Mouse (Mus musculus): ENCODE measurements around the gene Srp72. TPM values are rescaled to one million over a fixed set of nuclear protein-coding genes. Genes with fewer than 3 reads are reported as not detected.

The Srp72 gene
- 89.3 and 89.4 TPM in 2 replicates for polyA plus RNA-seq (2015; fragmentation: Nextera tagmentation; extraction: Ambion mirVana)

DNA sequence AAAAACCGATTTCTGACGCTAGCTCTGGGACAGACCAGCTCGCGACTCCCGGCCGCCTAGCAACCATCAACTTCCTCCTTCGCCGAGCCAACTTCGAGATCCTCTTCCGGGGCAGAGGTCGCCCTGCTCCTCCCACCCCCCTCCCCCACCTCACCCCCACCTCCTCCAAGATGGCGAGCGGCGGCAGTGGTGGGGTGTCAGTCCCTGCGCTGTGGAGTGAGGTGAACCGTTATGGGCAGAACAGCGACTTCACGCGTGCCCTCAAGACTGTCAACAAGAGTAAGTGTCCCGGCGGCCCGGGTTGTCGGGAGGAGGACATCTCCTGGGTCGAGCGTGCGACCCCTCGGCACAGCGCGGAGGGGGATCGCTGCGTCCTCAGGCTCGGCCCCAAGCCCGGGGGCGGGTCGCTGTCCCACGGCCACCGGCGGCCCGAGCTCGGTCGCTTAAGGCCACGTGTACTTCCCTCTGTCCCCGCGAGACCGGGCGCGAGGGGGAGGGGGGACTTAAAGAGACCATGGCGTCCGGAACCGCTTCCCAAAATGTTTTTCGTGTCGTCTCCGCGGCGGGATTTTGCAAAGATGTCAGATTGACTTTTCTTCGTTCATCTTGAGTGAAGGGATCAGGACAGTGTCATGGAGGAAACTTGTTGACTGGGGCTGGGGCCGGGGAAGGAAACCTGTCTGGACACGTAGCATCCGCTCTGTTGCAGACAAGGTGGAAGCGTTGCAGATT lies at the start of gene Srp72:
Gene Srp72, plus strand, starts transcription at position 130 of the 732 bp plus-strand sequence.
- ATAC-seq (ENCODE audit: insufficient read depth, low FRiP score), result peak; percentile 94
- Histone ChIP-seq H3K4me1 (ENCODE audit: control insufficient read depth, insufficient read depth, low read length) (peaks cover 8% of the 10 kb centered on the region), H3K36me3 (ENCODE audit: control insufficient read depth, insufficient read depth, low read length) (peaks cover 9% of the 10 kb centered on the region; the same call in 1 of the 2 replicates), H3K27ac (ENCODE audit: low read length) (peak within 1 kb of the TSS; percentile 85), H3K4me3 (replicated peaks; ENCODE audit: low read length) (peak within 1 kb of the TSS; percentile 81), H3K9me3 (replicated peaks; ENCODE audit: control insufficient read depth, low read length) (no peaks in the 10 kb centered on the region), H3K27me3 (ENCODE audit: control insufficient read depth, insufficient read depth, low read length) (no peaks in the 10 kb centered on the region), H3K4me2 (ENCODE audit: low read depth, low read length) (peak within 1 kb of the TSS; percentile 95), H3K9ac (ENCODE audit: low read length) (peak within 1 kb of the TSS; percentile 88)
- under 1% methylated on average over 60 of the region's 60 CpGs for WGBS

DNA sequence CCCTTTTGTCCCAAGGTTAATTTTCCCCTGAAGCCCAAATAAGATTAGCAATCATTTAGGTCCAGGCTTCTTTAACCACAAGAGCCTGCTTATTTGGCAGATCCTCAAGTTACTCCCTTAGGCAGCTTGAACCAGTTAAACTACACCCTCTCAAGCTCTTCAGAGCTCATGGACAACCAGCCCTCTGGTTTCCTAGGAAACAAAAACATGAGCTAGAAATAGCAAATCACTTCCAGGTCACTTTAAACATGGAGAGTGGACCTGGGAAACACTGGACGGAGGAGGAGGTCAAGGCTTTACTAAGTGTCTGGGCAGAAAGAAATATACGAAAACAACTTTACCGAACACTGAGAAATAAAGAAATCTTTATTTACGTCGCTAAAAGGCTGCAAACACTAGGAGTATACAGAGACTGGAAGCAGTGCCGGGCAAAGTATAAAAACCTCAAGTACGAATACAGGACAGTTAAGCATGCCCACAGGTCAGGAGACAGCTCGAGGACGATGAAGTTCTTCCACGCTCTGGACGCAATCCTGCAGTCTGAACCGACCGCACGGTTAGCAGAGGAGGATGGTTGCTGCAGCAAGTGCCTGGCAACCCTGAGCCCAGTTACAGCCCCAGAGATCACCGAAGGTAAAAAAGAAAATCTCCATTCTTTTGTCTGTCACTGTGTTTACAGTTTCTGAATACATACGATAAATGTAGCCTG lies 46.2 kb upstream of the Srp72 start:
- no peak overlapping the region for H3K4me3 ChIP-seq (replicated peaks; ENCODE audit: low read length)
- no peak overlapping the region for H3K9ac ChIP-seq (ENCODE audit: low read length)
- 74% methylated on average over 16 of the region's 16 CpGs for WGBS
- 0 out of 2 replicates have a peak, but pooled peaks cover 8% of the 10 kb centered on the region for H3K9me3 ChIP-seq (replicated peaks; ENCODE audit: control insufficient read depth, low read length)
- H3K36me3 ChIP-seq (ENCODE audit: control insufficient read depth, insufficient read depth, low read length), result peaks cover 12% of the 10 kb centered on the region
- no peaks in the 10 kb centered on the region for H3K4me1 ChIP-seq (ENCODE audit: control insufficient read depth, insufficient read depth, low read length)
- H3K27ac ChIP-seq (ENCODE audit: low read length), result no peak overlapping the region
- 0 out of 2 replicates have a peak overlapping the region, but pooled peaks have one; percentile 2 for H3K4me2 ChIP-seq (ENCODE audit: low read depth, low read length)
- ATAC-seq (ENCODE audit: insufficient read depth, low FRiP score), result peak; percentile 25; the same call in 1 of the 2 replicates
- no peaks in the 10 kb centered on the region for H3K27me3 ChIP-seq (ENCODE audit: control insufficient read depth, insufficient read depth, low read length)

DNA sequence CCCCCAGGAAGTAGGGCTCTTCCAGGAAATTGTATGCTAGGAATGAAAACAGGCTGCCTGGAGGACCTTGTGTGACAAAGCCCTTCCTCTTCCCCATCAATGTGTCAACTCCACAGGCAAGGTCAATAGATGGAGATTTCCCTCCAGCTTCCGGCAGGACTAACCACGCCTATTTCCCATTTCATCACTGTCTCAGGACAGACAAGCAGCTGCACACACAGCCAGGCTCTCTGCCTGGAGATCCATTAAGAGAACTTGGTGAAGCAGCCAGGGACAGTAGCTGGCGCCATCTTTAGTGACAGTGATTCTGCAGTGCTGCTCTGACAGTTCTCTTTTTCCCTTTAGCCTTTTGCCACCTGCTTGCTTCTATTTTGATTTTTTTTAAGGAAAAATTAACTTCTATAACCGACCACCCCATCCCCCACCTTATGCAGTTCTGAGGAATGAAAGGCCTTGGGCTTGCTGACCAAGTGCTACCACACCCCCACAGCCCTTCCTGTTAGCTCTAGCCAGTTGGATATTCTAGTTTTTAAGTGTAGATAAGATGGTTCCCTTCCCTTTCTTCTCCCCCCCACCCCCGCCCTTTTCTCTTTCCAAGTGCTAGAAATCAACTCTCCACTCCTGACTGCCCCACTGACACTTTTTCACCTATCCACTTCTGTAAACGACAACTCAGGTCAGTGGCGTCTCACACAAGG lies 45.2 kb upstream of the Srp72 start:
- ATAC-seq (ENCODE audit: insufficient read depth, low FRiP score), result no peak
- 58% methylated on average over 7 of the region's 7 CpGs for WGBS
- H3K27me3 ChIP-seq (ENCODE audit: control insufficient read depth, insufficient read depth, low read length), result no peaks in the 10 kb centered on the region
- peaks cover 12% of the 10 kb centered on the region for H3K36me3 ChIP-seq (ENCODE audit: control insufficient read depth, insufficient read depth, low read length)
- peak overlapping the region; percentile 0; the same call in 1 of the 2 replicates for H3K27ac ChIP-seq (ENCODE audit: low read length)
- 0 out of 2 replicates have a peak, but pooled peaks cover 8% of the 10 kb centered on the region for H3K9me3 ChIP-seq (replicated peaks; ENCODE audit: control insufficient read depth, low read length)
- no peak overlapping the region for H3K9ac ChIP-seq (ENCODE audit: low read length)
- H3K4me2 ChIP-seq (ENCODE audit: low read depth, low read length), result no peak overlapping the region
- no peak overlapping the region for H3K4me3 ChIP-seq (replicated peaks; ENCODE audit: low read length)
- H3K4me1 ChIP-seq (ENCODE audit: control insufficient read depth, insufficient read depth, low read length), result no peaks in the 10 kb centered on the region

DNA sequence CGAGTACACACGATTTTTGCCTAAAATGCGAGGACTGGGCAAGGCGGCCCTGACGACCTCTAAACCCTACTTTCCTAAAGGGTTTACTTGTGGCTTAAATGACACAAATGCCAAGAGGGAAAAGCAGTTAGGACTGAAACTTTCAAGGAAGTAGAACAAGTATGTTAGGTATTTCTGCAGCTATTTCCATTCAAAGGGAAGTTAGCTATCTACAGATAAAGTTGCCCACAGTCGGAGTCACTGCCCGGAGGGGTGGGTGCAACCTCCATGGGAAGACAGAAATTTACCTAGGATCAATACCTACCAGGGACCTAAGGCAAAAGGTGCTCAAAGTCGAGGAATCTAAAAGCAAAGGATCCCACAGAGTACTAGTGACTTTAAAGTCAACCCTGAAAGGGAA lies 34.8 kb upstream of the Srp72 start:
- peaks cover 3% of the 10 kb centered on the region; the same call in 1 of the 2 replicates for H3K36me3 ChIP-seq (ENCODE audit: control insufficient read depth, insufficient read depth, low read length)
- H3K9ac ChIP-seq (ENCODE audit: low read length), result no peak overlapping the region
- H3K4me2 ChIP-seq (ENCODE audit: low read depth, low read length), result no peak overlapping the region
- H3K27ac ChIP-seq (ENCODE audit: low read length), result no peak overlapping the region
- ATAC-seq (ENCODE audit: insufficient read depth, low FRiP score), result no peak
- peaks cover 4% of the 10 kb centered on the region; the same call in 1 of the 2 replicates for H3K4me1 ChIP-seq (ENCODE audit: control insufficient read depth, insufficient read depth, low read length)
- H3K4me3 ChIP-seq (replicated peaks; ENCODE audit: low read length), result no peak overlapping the region
- no peaks in the 10 kb centered on the region for H3K9me3 ChIP-seq (replicated peaks; ENCODE audit: control insufficient read depth, low read length)
- no peaks in the 10 kb centered on the region for H3K27me3 ChIP-seq (ENCODE audit: control insufficient read depth, insufficient read depth, low read length)
- 85% methylated on average over 8 of the region's 8 CpGs for WGBS

DNA sequence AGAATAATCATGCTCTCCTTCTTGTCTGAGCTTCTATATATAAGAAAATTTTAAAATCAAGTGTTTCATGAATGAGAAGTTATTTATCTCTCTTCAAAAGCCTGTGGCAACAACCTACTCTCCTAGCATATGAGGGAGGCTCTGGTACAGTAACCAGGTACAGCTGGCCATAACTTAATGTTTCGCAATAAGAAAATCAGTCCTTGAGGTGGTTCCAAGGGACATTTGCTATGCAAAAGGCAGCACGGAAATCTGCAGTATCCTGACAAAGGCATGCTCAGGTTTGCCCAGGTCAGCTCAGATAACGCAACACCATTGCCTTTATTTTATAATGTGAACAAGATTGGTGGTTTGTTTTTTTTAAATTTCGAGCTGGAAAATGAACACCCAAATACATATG lies 32.5 kb upstream of the Srp72 start:
- H3K4me2 ChIP-seq (ENCODE audit: low read depth, low read length), result no peak overlapping the region
- H3K9ac ChIP-seq (ENCODE audit: low read length), result no peak overlapping the region
- no peaks in the 10 kb centered on the region for H3K9me3 ChIP-seq (replicated peaks; ENCODE audit: control insufficient read depth, low read length)
- ATAC-seq (ENCODE audit: insufficient read depth, low FRiP score), result no peak
- H3K27ac ChIP-seq (ENCODE audit: low read length), result no peak overlapping the region
- 68% methylated on average over 4 of the region's 4 CpGs for WGBS
- H3K27me3 ChIP-seq (ENCODE audit: control insufficient read depth, insufficient read depth, low read length), result no peaks in the 10 kb centered on the region
- no peak overlapping the region for H3K4me3 ChIP-seq (replicated peaks; ENCODE audit: low read length)
- H3K4me1 ChIP-seq (ENCODE audit: control insufficient read depth, insufficient read depth, low read length), result peaks cover 4% of the 10 kb centered on the region; the same call in 1 of the 2 replicates
- H3K36me3 ChIP-seq (ENCODE audit: control insufficient read depth, insufficient read depth, low read length), result peaks cover 3% of the 10 kb centered on the region; the same call in 1 of the 2 replicates

DNA sequence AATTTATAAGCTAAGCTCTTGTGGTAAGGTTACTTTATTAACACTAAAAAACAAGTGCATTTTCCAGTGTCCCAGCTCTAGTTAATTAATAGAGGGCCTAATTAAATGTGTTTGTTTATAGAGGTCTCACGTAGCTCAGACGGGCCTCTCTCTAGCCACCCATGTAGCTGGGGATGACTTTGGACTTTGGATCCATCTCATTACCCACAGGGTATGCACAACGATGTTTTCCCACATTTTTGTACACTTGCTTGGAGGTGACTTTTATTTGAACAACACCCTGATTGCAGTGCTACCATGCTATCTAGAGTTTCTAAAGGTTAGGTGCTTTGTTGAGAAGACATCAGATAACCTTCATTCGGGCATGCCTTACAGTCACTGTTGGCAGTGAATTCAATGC lies 32.0 kb upstream of the Srp72 start:
- H3K4me2 ChIP-seq (ENCODE audit: low read depth, low read length), result no peak overlapping the region
- WGBS, result 72% methylated on average over 4 of the region's 4 CpGs
- no peak overlapping the region for H3K4me3 ChIP-seq (replicated peaks; ENCODE audit: low read length)
- H3K36me3 ChIP-seq (ENCODE audit: control insufficient read depth, insufficient read depth, low read length), result peaks cover 3% of the 10 kb centered on the region; the same call in 1 of the 2 replicates
- ATAC-seq (ENCODE audit: insufficient read depth, low FRiP score), result peak; percentile 66; the same call in 1 of the 2 replicates
- H3K9me3 ChIP-seq (replicated peaks; ENCODE audit: control insufficient read depth, low read length), result no peaks in the 10 kb centered on the region
- H3K27me3 ChIP-seq (ENCODE audit: control insufficient read depth, insufficient read depth, low read length), result no peaks in the 10 kb centered on the region
- H3K9ac ChIP-seq (ENCODE audit: low read length), result no peak overlapping the region
- no peak overlapping the region for H3K27ac ChIP-seq (ENCODE audit: low read length)
- peaks cover 4% of the 10 kb centered on the region; the same call in 1 of the 2 replicates for H3K4me1 ChIP-seq (ENCODE audit: control insufficient read depth, insufficient read depth, low read length)

DNA sequence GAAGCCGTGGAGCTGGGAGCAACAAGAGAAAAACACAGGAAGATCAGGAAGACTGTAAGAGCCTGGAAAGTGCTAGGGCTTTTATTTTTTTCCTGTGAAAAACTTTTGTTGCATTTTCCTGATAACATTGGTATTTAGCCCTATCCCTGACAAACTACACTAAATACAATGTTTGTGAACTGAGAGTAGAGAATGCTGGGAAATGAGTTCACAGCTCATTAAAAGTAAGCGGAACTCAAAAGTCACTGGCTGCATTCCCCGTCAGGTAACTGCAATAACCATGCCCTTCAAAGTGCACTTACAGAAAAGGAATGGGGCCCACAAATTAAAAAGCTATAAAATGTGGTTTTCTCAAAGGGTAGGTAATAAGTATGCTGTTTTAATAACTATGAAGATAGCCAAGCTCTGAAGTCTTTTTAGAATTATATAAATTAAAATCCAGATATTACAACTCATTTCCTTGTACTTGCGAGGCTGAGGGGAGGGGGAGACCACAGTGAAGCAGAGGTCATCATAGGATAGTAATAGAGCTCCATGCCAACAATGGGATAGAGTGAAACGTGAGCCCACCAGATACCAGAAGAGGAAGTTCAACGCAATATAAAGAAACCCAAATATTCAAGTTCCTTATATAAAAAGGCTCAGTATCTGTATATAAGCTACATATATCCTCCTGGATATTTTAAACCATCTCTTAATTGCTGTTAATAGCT lies 29.4 kb upstream of the Srp72 start:
- Histone ChIP-seq H3K36me3 (ENCODE audit: control insufficient read depth, insufficient read depth, low read length) (peaks cover 3% of the 10 kb centered on the region; the same call in 1 of the 2 replicates), H3K9me3 (replicated peaks; ENCODE audit: control insufficient read depth, low read length) (no peaks in the 10 kb centered on the region), H3K9ac (ENCODE audit: low read length) (no peak overlapping the region), H3K4me1 (ENCODE audit: control insufficient read depth, insufficient read depth, low read length) (peaks cover 16% of the 10 kb centered on the region), H3K4me2 (ENCODE audit: low read depth, low read length) (no peak overlapping the region), H3K27me3 (ENCODE audit: control insufficient read depth, insufficient read depth, low read length) (no peaks in the 10 kb centered on the region), H3K4me3 (replicated peaks; ENCODE audit: low read length) (no peak overlapping the region), H3K27ac (ENCODE audit: low read length) (no peak overlapping the region)
- WGBS, result 64% methylated on average over 6 of the region's 6 CpGs
- ATAC-seq (ENCODE audit: insufficient read depth, low FRiP score), result no peak

DNA sequence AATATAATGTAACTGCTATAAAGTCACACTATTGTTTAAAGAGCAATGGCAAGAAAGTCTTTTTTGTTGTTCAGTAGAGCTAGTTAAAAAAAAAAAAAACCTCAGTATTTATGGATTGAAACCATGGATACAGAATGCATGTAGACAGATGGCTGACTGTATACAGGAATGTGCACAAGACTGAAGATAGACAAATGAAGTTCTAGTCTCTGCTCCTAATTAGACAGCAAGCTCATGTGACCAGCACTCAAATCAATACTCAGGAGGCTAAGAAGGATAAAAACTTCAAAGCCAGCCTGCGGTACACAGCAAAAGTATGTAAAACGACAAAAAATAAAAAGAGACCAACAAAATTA lies 28.8 kb upstream of the Srp72 start:
- Histone ChIP-seq H3K27ac (ENCODE audit: low read length) (no peak overlapping the region), H3K4me2 (ENCODE audit: low read depth, low read length) (no peak overlapping the region), H3K4me3 (replicated peaks; ENCODE audit: low read length) (no peak overlapping the region), H3K27me3 (ENCODE audit: control insufficient read depth, insufficient read depth, low read length) (no peaks in the 10 kb centered on the region), H3K9ac (ENCODE audit: low read length) (no peak overlapping the region), H3K4me1 (ENCODE audit: control insufficient read depth, insufficient read depth, low read length) (peaks cover 16% of the 10 kb centered on the region), H3K36me3 (ENCODE audit: control insufficient read depth, insufficient read depth, low read length) (no peaks in the 10 kb centered on the region), H3K9me3 (replicated peaks; ENCODE audit: control insufficient read depth, low read length) (no peaks in the 10 kb centered on the region)
- 81% methylated on average over 2 of the region's 2 CpGs for WGBS
- ATAC-seq (ENCODE audit: insufficient read depth, low FRiP score), result no peak
